Mouse (Mus musculus) cortical plate, adult 2 months (tissue): ENCODE measurements around the gene Slc25a10.

Experiments used
- CTCF ChIP-seq: fragments of 200-500 bp; IDR thresholded peaks from 2 replicates; pipeline ENCODE4 v1.5.1; 2011; ENCODE audit warnings: mild to moderate bottlenecking, control low read depth, low read length; ENCODE audit not compliant: insufficient read depth; ENCODE audit errors: extremely low read depth
- POLR2A ChIP-seq: fragments of 200-500 bp; IDR thresholded peaks from 2 replicates; pipeline ENCODE4 v1.6.1; 2011; ENCODE audit warnings: mild to moderate bottlenecking, low read length, control low read depth; ENCODE audit not compliant: insufficient read depth; ENCODE audit errors: extremely low read depth

DNA sequence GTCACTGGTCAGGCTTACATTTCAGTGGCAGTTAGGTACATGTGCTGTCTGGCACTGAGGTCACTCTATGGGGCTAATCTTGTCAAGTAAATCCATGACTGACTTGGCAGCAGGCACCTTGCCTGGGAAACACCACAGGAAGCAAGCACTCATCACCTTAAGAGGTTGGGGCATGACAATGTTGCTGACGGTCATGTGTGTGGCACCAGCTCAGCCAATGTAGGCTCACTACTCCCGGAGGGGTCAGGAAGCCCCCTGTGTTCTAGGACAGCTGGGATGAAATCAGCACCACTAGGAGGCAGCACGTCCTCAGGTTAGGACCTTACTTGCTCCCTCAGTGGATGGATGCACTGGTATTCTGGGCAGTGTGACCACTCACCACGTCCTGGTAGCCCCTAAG lies 50.3 kb downstream of the Slc25a10 start:
- peak; percentile 17; the same call in 1 of the 2 replicates for TF ChIP-seq CTCF
- no peak for TF ChIP-seq POLR2A
